Mouse (Mus musculus) T-helper 17 cell (primary cell): ENCODE measurements around the gene Snx18.

Source experiments
- in situ Hi-C, 2 experiments: fragments of 300-600 bp; cut with MboI, MseI; formaldehyde crosslinking; loops; 1 replicate in 1 of 2; 2 replicates in 1 of 2; pipeline ENCODE4 v1.15.1; 2025; ENCODE audit warnings: high pct_unique_total_duplicates in 2 of 2

The Snx18 gene

GRCm38 (mm10) chr13:113572046-113572686 lies 46.2 kb downstream of the Snx18 start:
- in situ Hi-C loops = no loop called here

GRCm38 (mm10) chr13:113569526-113569925 lies 48.8 kb downstream of the Snx18 start:
- in situ Hi-C loops = no loop called here

GRCm38 (mm10) chr13:113566951-113567350 lies 51.4 kb downstream of the Snx18 start:
- in situ Hi-C loops = no loop called here

- in situ Hi-C loops = no loop called here
Observed at GRCm38 (mm10) chr13:113566411-113566810, 52.0 kb downstream of the Snx18 start.

GRCm38 (mm10) chr13:113559646-113560045 lies 58.7 kb downstream of the Snx18 start:
- in situ Hi-C loops = no loop called here

GRCm38 (mm10) chr13:113556538-113556937 lies 61.8 kb downstream of the Snx18 start:
- in situ Hi-C loops = no loop called here

GRCm38 (mm10) chr13:113555226-113555625 lies 63.1 kb downstream of the Snx18 start:
- in situ Hi-C loops = no loop called here

GRCm38 (mm10) chr13:113553603-113554230 lies 64.6 kb downstream of the Snx18 start:
- in situ Hi-C loops = no loop called here

GRCm38 (mm10) chr13:113552341-113552740 lies 66.0 kb downstream of the Snx18 start:
- in situ Hi-C loops = no loop called here

- in situ Hi-C loops = no loop called here
Observed at GRCm38 (mm10) chr13:113550866-113551565, 67.3 kb downstream of the Snx18 start.

- in situ Hi-C loops = no loop called here
Observed at GRCm38 (mm10) chr13:113549021-113549420, 69.3 kb downstream of the Snx18 start.

- in situ Hi-C loops = no loop called here
Observed at GRCm38 (mm10) chr13:113547807-113548426, 70.4 kb downstream of the Snx18 start.

GRCm38 (mm10) chr13:113542374-113542773 lies 76.0 kb downstream of the Snx18 start:
- in situ Hi-C loops = no loop called here
